Mouse (Mus musculus) heart, postnatal 0 days (tissue): ENCODE measurements around the gene Mus81.

Experiments
- CTCF ChIP-seq: IDR thresholded peaks from 2 replicates; pipeline ENCODE4 v1.5.1; 2016; ENCODE audit warnings: antibody characterized with exemption, control low read depth, low read depth
- EP300 ChIP-seq: IDR thresholded peaks from 2 replicates; pipeline ENCODE4 v1.6.1; 2016; ENCODE audit warnings: antibody characterized with exemption, low read depth

GRCm38 (mm10) chr19:5448354-5449150 is 39.6 kb downstream of the Mus81 start:
- TF ChIP-seq CTCF (no peak), EP300 (no peak)
